Mouse (Mus musculus): ENCODE measurements around the gene Barhl2.

Barhl2 gene

GRCm38 (mm10) chr5:106415734-106416133 is 42.2 kb downstream of the Barhl2 start:
- DNase-seq (ENCODE audit: low read depth) = no peak

DNA sequence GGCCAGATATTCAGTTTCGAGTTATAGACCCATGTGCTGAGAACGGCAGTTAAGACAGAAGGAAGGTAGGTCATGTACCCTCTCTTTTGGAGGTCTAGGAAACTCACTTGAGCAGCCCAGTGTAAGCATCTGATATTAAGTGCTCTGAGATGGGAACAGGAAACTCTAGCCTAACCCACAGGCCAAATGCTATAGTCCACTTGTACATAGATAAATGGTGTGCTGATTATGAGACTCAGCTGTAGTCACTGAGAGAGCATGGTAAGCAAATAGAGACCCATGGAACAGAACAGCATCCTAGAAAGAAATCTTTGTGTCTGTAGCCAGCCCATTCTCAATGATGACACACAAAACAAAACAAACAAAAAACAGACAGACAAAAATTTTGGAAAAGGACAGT is 55.2 kb downstream of the Barhl2 start:
- DNase-seq (ENCODE audit: low read depth) = no peak
